Mouse (Mus musculus) right cerebral cortex, postnatal 4 days (tissue): Measurements from ENCODE around the gene Tnfrsf13b.
A peak's percentile ranks its signal among the peaks of the same experiment; 100 is the strongest.

Experiments used
- DNase-seq: peaks from one replicate; pipeline ENCODE4 v3.0.0-alpha.2; 2022

Gene Tnfrsf13b

DNA sequence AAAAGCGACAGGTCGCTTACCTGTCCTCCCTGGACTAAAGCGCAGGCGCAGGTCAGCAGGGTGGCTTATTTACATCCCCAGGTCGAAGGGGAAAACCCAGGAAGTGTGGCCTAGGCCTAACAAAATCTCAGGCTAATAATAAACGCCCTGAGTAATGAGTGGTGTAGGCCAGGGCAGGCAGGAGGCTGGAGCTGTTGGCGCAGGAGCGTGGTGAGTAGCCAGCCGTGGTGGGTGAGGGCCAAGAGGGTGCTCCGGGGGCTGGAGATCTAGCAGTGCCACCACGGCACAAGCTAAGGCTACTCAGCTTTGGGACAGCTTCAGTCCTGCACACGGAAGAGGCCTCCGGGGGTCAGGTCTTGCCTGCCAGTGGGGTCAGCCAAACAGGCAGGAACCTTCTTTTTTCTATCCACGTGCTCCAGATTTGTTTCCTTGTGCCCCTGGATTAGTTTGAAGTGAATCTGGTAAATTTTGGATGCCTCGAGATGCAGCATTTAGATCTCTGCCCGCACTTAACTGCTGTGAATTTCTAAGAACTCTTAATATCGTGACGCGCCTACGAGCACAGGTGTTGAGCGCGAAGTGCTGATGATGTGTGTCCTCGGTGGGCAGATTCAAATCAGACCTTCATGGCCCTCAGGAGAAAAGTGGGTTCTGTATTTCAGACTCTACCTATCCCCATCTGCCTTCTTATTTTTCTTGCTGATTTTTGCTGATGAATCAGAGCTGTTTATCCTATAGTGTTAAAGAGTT lies at the start of gene Tnfrsf13b:
TSS of gene Tnfrsf13b (plus strand) at position 150 of the 750 bp plus-strand sequence.
- DNase-seq, result no peak

DNA sequence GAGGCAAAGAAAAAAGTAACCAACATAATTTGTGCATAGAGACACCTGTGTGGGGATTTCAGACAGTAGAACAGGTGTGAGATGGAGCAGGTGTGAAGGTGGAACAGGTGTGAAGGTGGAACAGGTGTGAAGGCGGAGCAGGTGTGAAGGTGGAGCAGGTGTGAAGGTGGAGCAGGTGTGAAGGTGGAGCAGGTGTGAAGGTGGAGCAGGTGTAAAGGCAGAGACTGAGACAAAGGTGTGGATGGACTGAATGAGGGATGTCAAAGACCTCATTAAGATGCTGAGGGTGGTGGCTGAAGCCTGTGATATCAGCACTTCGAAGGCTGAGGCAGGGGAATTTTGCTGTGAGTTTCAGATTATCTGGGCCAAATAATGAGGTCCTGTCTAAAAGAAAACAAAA lies 44.9 kb upstream of the Tnfrsf13b start:
- no peak for DNase-seq

DNA sequence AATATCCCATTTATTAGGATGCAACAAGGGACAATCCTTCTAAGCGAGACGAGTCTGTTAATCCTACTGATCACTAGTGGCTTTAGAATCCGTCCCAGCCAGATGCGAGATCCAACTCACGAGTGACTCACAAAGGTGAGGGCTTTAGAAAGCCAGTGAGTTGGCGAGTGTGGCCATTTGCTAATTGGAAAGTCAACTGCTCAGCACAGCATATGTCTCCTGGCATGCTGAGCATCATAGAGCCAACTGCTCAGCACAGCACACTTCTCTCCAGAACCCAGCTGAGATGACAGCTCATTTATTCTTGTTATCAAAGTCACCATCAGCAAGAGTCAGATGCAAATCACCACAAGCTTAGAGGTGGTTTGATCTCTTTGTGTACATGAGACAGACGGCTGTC lies 36.4 kb upstream of the Tnfrsf13b start:
- no peak for DNase-seq

DNA sequence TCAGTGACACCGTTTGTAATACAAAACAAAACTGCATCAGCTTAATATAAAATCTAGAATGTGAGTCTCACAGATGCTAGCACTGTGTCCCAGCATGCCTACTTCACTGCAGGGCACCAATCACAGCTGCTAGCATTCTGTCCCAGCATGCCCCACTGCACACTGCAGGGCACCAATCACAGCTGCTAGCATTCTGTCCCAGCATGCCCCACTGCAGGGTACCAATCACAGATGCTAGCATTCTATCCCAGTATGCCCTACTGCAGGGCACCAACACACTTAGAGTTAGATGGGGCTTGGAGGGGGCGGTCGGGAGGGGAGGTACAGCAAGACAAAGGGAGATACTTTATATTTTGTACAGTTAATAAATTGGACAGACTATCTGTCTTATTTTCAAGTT lies 35.4 kb upstream of the Tnfrsf13b start:
- no peak for DNase-seq

DNA sequence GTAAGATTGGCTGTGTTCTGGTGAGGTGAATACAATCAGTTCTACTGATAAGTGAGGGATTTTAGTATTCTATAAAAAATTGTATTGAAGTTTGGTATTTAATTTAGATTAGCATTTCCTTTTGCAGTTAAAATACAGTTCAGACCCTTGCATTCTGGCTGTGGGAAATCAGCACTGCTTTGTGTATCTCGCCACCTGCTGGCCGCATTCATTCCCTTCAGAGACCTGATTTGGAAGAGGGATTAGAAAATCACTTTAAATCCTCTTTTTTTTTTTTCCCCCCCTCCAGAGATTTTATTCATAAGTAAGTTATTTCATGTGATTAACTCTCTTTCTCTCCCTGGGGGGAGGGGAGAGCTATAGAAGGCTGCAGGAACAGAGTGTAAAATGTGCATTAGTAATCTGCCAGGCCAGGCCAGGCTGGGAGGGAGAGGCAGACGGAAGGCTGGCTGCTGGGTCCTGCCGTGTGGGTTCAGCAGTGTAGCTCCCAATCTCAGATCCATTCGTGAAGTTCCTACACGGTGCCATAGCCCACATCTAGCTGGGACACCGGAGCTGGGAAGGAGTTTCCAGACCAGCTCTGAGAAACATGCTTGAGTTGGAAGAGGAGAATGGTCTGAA lies 34.8 kb upstream of the Tnfrsf13b start:
- peak; percentile 85 for DNase-seq

DNA sequence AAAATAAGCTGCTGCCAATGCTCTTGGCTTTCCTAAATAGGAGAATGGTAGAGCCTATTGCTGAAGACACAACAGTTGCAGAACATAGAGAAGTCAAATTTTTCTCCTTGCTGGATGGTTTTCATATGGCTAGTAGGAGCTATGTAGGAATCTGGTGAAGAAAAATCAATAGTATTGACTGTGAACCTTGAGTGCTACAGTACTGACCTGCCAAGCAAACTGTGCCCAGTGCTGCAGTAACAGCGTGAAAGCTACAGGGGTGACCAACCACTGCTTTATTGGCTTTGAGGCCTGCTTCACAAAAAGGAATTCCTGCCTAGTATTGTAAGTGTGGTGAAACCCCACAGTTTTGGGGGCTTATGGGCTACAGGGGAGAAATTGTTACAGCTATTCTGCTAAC lies 28.5 kb upstream of the Tnfrsf13b start:
- no peak for DNase-seq

DNA sequence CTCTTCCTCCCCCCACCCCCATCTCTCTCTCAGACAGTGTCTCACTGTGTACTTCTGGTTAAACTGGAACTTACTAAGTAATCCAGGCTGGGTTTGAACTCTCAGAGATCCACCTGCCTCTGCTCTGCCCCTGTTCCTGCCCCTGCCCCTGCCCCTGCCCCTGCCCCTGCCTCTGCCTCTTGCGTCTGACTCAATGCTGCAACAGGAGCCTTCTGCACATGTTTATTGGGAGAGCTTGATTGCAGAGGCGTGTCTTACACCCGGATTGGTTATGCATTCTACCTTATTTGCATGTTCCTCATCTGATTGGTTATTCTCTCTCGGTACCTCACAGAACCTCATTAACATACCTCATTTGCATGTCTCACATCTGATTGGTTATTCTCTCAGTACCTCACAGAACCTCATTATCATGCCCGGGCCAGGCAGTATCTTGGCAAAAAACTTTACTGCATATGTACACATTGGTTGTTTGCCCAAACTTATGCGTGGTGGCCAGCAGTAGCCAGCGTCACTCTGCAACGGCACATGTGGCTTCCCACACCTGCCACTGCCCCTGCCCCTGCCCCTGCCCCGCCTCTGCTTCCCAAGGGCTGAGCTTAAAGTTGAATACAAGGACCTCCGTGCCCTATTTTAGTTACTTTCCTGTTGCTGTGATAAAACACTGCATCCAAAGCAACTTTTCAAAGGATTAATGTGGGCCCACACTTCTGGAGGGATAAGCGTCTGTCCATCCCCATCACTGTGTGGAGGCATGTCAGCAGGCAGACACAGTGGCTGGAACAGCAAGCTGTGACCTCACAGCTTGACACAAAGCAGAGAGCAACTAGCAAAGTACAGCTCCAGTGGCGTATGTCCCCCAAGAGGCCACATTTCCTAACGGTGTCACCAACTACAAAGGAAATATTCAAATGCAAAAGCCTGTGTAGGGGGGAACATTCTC lies 23.9 kb upstream of the Tnfrsf13b start:
- DNase-seq, result no peak

DNA sequence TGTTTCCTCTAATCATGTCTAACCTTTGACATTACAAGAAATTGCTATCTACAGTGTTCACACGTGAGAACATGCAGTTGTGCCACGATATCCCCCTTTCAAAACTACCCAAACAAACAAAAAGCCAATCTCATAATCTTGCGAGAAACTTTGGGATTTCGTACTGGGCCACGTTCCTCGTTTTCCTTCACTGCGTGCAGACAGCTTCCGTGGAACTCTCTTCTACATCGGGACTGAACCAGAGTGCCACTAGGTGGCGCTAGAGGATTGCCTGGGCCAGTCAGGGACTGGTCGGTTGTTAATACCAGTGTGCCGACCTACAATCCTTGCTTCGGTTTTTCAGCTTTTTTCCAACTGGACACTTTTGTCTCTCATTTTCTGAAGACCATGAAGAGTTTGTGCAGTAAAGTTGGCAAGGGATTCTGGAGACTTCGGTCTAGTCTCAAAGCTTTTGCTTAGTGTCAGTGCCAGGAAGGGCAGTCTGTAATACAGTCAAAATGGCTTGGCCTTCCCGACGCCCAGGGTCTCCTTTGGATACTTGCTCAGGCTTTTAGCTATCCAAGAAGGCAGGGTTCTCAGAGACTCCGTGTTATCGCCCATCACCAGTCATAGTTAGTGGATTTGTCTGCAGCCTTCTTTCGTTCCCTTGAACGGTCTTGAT lies 22.2 kb upstream of the Tnfrsf13b start:
- DNase-seq, result peak; percentile 92

DNA sequence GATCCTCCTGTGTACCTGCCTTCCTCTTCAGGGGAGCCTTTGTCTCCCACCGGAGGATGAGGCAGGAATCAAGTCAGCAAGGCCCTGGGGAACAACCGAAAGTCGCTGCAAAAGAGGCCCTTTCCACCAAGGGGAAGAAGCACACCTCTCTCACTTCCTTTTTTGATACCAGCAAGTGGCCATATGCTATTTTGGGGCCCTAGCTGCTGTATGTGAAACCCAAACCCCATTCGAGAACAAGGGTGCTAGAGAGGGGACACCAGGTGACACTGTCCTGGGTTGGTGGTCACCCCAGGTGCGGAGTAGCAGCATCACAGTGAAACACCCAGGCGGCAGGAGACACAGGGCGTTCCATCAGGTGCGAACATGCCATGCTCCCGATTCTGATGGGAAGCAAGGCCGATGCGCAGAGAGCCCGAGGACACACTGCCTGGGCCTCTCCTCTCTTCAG lies 17.6 kb upstream of the Tnfrsf13b start:
- no peak for DNase-seq

DNA sequence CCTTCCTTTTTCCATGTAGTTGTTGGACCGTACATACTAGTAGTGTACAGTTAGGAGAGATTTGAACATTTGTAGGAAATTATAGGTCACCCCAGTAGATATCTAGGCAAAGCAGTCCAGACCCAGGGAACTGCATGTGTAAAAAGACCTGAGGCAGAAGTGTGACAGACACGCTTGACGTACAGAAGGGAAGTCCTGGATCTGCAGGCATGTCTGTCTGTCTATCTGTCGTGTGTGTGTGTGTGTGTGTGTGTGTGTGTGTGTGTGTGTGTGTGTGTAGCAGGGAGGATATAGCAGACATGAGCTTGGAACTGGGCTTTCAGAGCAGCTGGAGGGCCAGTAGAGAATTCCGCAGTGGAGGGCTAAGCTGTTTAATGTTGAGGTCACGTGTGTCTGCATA lies 16.8 kb upstream of the Tnfrsf13b start:
- DNase-seq, result no peak

DNA sequence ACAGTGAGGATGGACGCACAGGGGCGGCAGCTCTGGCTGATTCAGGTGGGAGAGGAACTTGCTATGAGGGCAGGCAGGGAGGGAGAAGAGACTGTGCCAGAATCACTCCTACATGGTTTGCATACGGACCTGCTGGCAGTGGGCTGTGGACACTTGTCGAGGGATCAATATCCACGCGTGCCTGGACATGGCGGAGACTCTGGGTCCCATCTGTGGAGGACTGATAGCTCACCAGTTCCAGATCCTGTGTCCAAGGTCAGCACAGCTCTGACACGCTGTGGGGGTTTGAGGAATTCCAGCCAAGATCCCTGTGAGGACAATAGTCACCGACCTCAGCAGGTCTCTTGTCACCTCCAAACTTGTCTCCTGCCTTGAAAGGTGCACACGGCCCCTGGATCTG lies 16.4 kb upstream of the Tnfrsf13b start:
- DNase-seq, result no peak

DNA sequence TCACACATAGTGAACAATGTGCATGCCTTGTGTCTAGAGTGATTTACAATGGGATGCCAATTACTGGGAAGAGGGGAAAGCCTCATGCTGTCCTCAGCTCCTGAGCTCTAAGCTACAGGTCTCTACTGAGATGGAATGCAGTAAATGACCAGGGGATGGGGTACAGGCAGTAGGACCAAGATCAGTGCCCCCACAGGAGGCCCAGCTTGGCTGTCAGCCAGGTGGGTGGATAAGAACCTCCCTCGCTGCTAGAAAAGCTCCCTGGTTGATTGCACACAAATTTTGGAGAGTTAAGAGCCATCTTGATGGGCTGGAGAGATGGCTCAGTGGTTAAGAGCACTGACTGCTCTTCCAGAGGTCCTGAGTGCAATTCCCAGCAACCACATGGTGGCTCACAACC lies 15.6 kb upstream of the Tnfrsf13b start:
- DNase-seq, result no peak

DNA sequence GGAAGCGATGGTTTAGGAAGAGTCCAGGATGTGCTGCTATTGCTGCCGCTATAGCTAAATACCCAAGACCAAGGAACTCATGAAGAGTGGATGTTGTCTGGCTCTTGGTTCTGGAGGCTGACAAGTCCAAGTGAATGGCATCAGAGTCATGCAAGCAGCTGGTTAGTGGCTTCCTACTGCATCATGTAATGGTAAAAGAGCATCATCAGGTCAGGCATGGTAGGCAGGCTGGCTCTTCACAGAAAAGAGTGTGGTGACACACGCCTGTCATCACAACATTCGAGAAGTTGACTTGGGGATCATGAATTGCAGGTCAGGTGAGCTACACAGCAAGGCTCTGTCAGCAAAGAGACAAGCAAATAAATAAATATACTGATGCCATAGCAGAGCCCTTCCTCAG lies 15.1 kb upstream of the Tnfrsf13b start:
- no peak for DNase-seq

DNA sequence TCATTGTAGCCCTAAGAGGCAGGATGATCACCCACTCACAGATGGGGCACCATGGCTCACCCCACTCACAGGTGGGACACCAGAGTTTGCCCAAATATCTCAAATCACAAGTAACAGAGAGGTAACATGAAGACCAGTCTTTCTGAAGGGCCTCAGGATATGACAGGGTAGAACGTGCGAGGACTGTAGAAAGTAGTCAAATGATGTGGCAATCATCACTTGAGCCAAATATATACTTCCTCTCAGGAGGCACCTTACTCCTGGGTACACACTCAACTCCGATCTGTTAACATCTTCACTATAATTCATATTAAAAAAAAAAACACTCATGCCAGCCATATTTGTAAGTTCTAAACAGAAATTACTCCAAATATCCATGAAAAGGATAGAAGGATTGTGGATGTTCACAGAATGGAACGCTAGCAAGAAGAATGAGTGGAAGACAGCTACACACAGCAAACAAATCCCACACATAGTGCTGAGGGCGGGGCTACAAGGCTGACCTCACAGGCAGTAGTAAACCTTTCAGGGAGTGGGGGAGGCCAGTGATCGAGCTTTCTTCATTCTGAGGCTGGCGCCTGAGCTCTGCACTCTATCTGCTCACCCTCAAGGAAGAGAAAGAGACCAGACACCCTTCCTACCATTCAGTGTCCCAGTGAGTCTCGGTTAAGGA lies 14.1 kb upstream of the Tnfrsf13b start:
- DNase-seq, result no peak

DNA sequence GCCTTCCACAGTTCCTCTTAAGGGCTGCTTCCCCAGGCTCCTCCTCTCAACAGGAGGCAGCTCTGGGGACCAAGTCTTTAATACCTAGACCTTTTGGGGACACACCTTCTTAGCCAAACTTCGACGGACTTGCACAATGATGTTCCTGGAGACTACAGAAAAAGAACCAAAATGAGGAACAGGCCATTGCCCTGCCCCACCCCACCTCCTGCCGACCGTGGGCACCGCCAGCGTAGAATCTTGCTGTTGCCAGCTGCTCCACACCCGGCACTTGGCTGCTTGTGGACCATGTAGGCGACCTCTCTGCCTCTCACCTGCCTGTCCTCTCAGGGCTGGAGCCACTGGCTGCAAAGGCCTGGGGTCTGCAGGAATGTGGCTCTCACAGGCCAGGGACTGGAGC lies 10.3 kb upstream of the Tnfrsf13b start:
- DNase-seq, result no peak

DNA sequence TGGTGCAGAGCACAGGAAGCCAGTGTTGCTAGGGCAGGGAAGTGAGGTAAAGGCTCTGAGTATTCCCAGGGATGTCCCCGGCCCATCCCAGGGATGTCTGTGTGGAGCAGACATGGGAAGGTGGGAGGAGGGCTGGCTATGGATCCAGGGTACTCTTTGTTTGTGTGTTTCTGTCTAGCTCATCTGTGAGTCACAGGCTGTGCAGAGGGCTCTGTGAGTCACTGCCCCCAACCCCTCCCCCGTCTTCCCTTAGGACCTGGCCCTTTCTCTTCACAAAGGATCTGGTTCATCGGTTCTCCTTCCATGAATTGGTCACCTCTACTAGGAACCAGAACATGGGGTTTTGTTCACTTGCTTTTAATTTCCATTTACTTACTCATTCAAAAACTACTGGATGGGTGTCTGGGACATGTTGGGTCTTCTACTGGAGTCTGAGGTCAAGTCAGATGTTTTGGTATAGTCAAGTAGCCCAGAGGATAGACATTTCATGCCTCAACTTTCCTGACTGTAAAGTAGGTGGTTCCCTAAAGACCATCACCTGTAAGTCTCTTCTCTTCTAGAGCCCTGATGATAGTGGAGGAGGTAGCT lies 6.5 kb upstream of the Tnfrsf13b start:
- no peak for DNase-seq

DNA sequence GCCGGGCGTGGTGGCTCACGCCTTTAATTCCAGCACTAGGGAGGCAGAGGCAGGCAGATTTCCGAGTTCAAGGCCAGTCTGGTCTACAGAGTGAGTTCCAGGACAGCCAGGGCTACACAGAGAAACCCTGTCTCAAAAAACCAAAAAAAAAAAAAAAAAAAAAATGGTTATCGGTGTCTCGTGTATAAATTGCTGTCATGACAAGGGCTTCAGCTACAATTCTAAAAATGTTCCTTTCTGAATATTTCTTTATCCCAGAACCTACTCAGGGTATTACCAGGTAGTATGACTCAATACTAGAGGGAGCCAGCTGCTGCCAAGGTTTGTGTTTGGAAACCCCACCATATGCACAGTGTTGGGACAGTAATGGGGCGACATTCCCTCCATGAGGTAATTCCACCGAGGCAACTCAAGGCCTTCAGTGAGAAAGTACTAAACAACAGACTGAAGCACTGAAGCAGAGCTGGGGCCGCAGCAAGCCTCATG lies 4.2 kb upstream of the Tnfrsf13b start:
- DNase-seq, result no peak

DNA sequence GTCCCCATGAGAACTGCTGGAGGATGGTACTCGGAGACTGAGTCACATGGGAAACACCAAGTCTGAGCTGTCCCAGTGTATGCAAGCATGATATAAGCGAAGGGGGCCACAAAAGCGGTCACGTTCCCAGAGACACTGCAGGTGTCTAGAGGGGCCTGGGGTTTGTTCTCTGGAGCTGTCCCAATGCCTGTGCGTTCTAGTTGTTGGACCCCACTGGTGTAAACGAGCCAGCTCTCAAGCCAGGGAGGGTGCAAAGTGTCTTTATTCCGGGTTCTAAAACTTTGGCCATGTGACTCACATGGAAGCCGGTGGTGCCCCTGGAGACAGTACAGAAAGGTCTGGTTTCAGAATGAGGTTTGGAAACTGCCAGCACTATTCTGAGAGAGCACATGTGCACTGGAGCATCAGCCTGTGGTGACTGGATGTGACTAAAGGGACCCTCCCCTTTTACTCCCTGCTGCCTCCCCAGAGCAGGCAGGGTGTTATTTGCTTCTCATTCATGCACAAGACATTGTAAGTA lies 3.7 kb upstream of the Tnfrsf13b start:
- DNase-seq, result no peak

DNA sequence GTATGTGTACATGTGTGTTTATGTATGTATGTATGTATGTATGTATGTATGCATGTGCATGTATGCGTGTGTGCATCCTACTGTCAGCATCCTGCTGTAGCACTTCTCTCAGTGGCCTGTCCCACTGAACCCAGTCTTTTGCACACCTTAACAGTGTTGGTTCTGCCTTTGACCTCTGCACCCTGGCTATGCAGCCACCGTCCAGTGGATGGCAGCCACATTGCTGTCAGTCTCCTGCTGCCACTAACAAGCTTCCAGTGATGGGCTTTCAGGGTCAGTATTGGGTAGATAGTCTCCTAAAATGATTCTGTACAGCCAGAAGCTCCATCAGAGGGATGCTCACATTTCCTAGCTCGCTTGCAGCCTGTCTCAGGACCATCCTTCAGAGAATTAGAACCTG lies 2.7 kb upstream of the Tnfrsf13b start:
- DNase-seq, result no peak

DNA sequence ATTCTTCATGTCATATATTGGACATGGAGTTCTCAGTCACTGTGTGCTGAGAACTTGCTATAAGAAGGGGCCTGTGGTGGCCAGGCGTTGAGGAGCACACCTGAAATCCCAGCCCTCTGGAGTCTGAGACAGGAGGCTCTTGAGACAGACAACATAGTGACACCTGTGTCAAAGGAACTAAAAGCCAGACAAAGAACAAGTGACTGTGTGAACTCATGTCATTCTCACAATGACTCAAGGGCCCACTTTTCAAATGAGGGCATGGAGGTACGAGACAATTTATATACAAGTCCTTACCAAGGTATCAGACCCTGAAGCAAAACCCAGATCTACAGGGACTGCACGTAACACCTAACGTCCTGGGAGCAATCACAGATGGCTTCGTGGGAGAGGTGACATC lies 585 bp upstream of the Tnfrsf13b start:
- no peak for DNase-seq

DNA sequence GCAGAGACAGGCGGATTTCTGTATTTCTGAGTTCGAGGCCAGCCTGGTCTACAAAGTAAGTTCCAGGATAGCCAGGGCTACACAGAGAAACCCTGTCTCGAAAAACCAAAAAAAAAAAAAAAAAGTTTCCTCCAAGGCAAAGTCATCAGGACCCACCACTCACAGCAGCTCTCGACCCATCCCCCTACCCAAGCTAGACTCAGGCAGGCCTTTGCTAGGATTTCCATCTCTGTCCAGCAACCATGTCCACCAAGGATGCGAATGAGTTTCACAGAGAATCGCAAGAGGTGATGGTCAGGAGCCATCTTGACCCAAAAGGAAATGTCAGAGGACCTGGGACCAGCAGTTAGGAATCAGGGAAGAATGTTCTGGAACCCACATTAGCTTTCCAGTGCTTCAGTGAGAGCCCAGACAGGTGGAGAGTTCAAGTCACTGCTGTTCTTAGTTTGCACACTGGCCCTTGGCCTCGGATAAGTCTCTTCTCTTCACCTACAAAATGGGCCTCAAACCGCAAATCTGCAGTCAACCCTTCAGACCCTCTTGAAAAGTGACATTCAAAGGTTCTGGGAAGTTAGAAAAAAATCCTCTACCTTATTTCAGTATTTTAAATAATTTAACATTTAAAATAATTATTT lies 983 bp downstream of the Tnfrsf13b start:
- no peak for DNase-seq
